Mouse (Mus musculus) MEL (cell line): ENCODE results near the gene Gm20388. TPM values are rescaled to one million over a fixed set of nuclear protein-coding genes. Genes with fewer than 3 reads are reported as not detected.

Experiments used
- DNase-seq: peaks from one replicate; pipeline ENCODE4 v3.0.0; 2011; ENCODE audit warnings: low read depth, low spot score
- H3K27ac ChIP-seq: 2 replicates; pipeline ENCODE4 v1.5.1; 2012; ENCODE audit warnings: low read depth, mild to moderate bottlenecking, control low read depth, low read length, moderate library complexity; ENCODE audit not compliant: control insufficient read depth
- H3K27me3 ChIP-seq, 2 experiments: fragments of 150-350 bp in 1 of 2; sonication (generic) in 1 of 2; 2 replicates each; pipeline ENCODE4 v1.6.1; 2012; ENCODE audit warnings: low read length in 2 of 2, mild to moderate bottlenecking in 2 of 2, improper control_type of control experiment in 1 of 2, moderate library complexity in 1 of 2; ENCODE audit not compliant: insufficient read depth in 2 of 2, control insufficient read depth in 1 of 2
- H3K36me3 ChIP-seq, 2 experiments: 2 replicates each; pipeline ENCODE4 v1.6.1; 2012 to 2014; ENCODE audit warnings: low read length in 2 of 2, improper control_type of control experiment in 1 of 2, inconsistent platforms in 1 of 2, mild to moderate bottlenecking in 1 of 2; ENCODE audit not compliant: insufficient read depth in 2 of 2, control insufficient read depth in 1 of 2
- H3K4me1 ChIP-seq, 2 experiments: fragments of 150-350 bp in 1 of 2; sonication (generic) in 1 of 2; 2 replicates each; pipeline ENCODE4 v1.6.1; 2012; ENCODE audit warnings: low read length in 2 of 2, improper control_type of control experiment in 1 of 2, mild to moderate bottlenecking in 1 of 2; ENCODE audit not compliant: insufficient read depth in 2 of 2, control insufficient read depth in 1 of 2
- H3K4me3 ChIP-seq, 2 experiments: fragments of 150-350 bp in 1 of 2; sonication (generic) in 1 of 2; 2 replicates each; pipeline ENCODE4 v1.5.1; 2012; ENCODE audit warnings: low read depth in 2 of 2, low read length in 2 of 2, mild to moderate bottlenecking in 2 of 2, moderate library complexity in 2 of 2, control low read depth in 1 of 2, improper control_type of control experiment in 1 of 2; ENCODE audit not compliant: control insufficient read depth in 1 of 2, insufficient read depth in 1 of 2
- H3K79me2 ChIP-seq: 2 replicates; pipeline ENCODE4 v1.6.1; 2012; ENCODE audit warnings: mild to moderate bottlenecking, low read length, moderate library complexity; ENCODE audit not compliant: control insufficient read depth, poor library complexity, insufficient read depth
- H3K9ac ChIP-seq: 2 replicates; pipeline ENCODE4 v1.6.1; 2012; ENCODE audit warnings: low read depth, mild to moderate bottlenecking, control low read depth, low read length, moderate library complexity; ENCODE audit not compliant: control insufficient read depth, poor library complexity, severe bottlenecking
- H3K9me3 ChIP-seq: fragments of 150-350 bp; sonication (generic); replicated peaks from 2 replicates; pipeline ENCODE4 v1.6.1; 2012; ENCODE audit warnings: mild to moderate bottlenecking, low read length, improper control_type of control experiment, moderate library complexity; ENCODE audit not compliant: insufficient read depth
- BHLHE40 ChIP-seq: IDR thresholded peaks from 2 replicates; pipeline ENCODE4 v1.6.1; 2012; ENCODE audit warnings: low read depth, mild to moderate bottlenecking, inconsistent platforms, low read length, improper control_type of control experiment, borderline replicate concordance
- CHD2 ChIP-seq: IDR thresholded peaks from 2 replicates; pipeline ENCODE4 v1.6.1; 2011; ENCODE audit warnings: low read length, improper control_type of control experiment
- E2F4 ChIP-seq: IDR thresholded peaks from 2 replicates; pipeline ENCODE4 v1.6.1; 2011; ENCODE audit warnings: low read depth, low read length, improper control_type of control experiment, borderline replicate concordance
- ELF1 ChIP-seq: IDR thresholded peaks from 2 replicates; pipeline ENCODE4 v1.6.1; 2014; ENCODE audit warnings: low read depth, mild to moderate bottlenecking, inconsistent platforms, low read length, improper control_type of control experiment, moderate library complexity
- HCFC1 ChIP-seq: IDR thresholded peaks from 2 replicates; pipeline ENCODE4 v1.6.1; 2012; ENCODE audit warnings: low read depth, mild to moderate bottlenecking, inconsistent platforms, low read length, improper control_type of control experiment, moderate library complexity
- JUND ChIP-seq: IDR thresholded peaks from 2 replicates; pipeline ENCODE4 v1.6.1; 2011; ENCODE audit warnings: low read depth, mild to moderate bottlenecking, improper control_type of control experiment, low read length
- MAFK ChIP-seq: IDR thresholded peaks from 2 replicates; pipeline ENCODE4 v1.6.1; 2011; ENCODE audit warnings: low read depth, mild to moderate bottlenecking, low read length, improper control_type of control experiment, borderline replicate concordance
- MXI1 ChIP-seq: IDR thresholded peaks from 2 replicates; pipeline ENCODE4 v1.6.1; 2011; ENCODE audit warnings: mild to moderate bottlenecking, low read depth, low read length, improper control_type of control experiment
- MYC ChIP-seq: IDR thresholded peaks from 2 replicates; pipeline ENCODE4 v1.6.1; 2011; ENCODE audit warnings: low read depth, mild to moderate bottlenecking, low read length, improper control_type of control experiment, moderate library complexity
- NRF1 ChIP-seq: IDR thresholded peaks from 2 replicates; pipeline ENCODE4 v1.6.1; 2014; ENCODE audit warnings: low read depth, mild to moderate bottlenecking, inconsistent platforms, low read length, improper control_type of control experiment, moderate library complexity; ENCODE audit not compliant: poor library complexity, insufficient read depth, severe bottlenecking
- POLR2A ChIP-seq, 2 experiments: IDR thresholded peaks; 2 replicates each; pipeline ENCODE4 v1.6.1; 2011 to 2012; ENCODE audit warnings: low read length in 2 of 2, mild to moderate bottlenecking in 2 of 2, control low read depth in 1 of 2, improper control_type of control experiment in 1 of 2, low read depth in 1 of 2, moderate library complexity in 1 of 2; ENCODE audit not compliant: control insufficient read depth in 1 of 2, insufficient read depth in 1 of 2, poor library complexity in 1 of 2
- POLR2AphosphoS2 ChIP-seq: IDR thresholded peaks from 2 replicates; pipeline ENCODE4 v1.6.1; 2011; ENCODE audit warnings: low read length, improper control_type of control experiment
- POLR2AphosphoS5 ChIP-seq: IDR thresholded peaks from 2 replicates; pipeline ENCODE4 v1.6.1; 2012; ENCODE audit warnings: low read depth, borderline replicate concordance, mild to moderate bottlenecking, inconsistent platforms, low read length, moderate library complexity, mixed read lengths
- RAD21 ChIP-seq: IDR thresholded peaks from 2 replicates; pipeline ENCODE4 v1.6.1; 2011; ENCODE audit warnings: mild to moderate bottlenecking, low read depth, low read length, improper control_type of control experiment
- SIN3A ChIP-seq: IDR thresholded peaks from 2 replicates; pipeline ENCODE4 v1.6.1; 2012; ENCODE audit warnings: low read length, improper control_type of control experiment, inconsistent platforms
- USF1 ChIP-seq: IDR thresholded peaks from 2 replicates; pipeline ENCODE4 v1.6.1; 2014; ENCODE audit warnings: low read depth, mild to moderate bottlenecking, inconsistent platforms, low read length, improper control_type of control experiment, moderate library complexity
- ZMIZ1 ChIP-seq: IDR thresholded peaks from 2 replicates; pipeline ENCODE4 v1.6.1; 2012; ENCODE audit warnings: low read depth, mild to moderate bottlenecking, inconsistent platforms, low read length, improper control_type of control experiment, moderate library complexity
- polyA plus RNA-seq, 2 experiments: library from polyadenylated mRNA; stranded (reverse) in 1 of 2; unstranded in 1 of 2; fragments of >175 nt in 1 of 2; fragments of >200 nt in 1 of 2; gene quantifications; 2 replicates each; pipeline versions ENCODE4 v1.2.1 to v1.2.4; 2012; ENCODE audit warnings: low replicate concordance in 2 of 2, low read depth in 1 of 2; ENCODE audit not compliant: insufficient read length in 2 of 2, insufficient read depth in 1 of 2, missing spikeins in 1 of 2
- total RNA-seq: library from RNA; depleted of rRNA; stranded (reverse); fragments of 300-350 nt; gene quantifications from 2 replicates; pipeline ENCODE4 v1.2.3, GENCODE M21; 2012

Gm20388 gene
- total and polyA plus RNA-seq, 3 experiments = 11.1 to 17.8 TPM; not detected in 1

GRCm38 (mm10) chr8:122586171-122586570, 2675.5 kb downstream of the Gm20388 start:
- TF ChIP-seq MAFK = no peak
- no peak for TF ChIP-seq BHLHE40
- no peak for TF ChIP-seq NRF1
- TF ChIP-seq POLR2AphosphoS5 = no peak
- no peak for TF ChIP-seq RAD21
- TF ChIP-seq MXI1 = no peak
- TF ChIP-seq POLR2AphosphoS2 = no peak
- TF ChIP-seq MYC = no peak
- TF ChIP-seq ZMIZ1 = no peak
- TF ChIP-seq JUND = no peak
- no peak for TF ChIP-seq E2F4
- no peak for TF ChIP-seq POLR2A (IDR thresholded peaks at IDR 0.05; ENCODE audit: control insufficient read depth in 1 of 2, insufficient read depth in 1 of 2, low read depth in 1 of 2, low read length in 2 of 2, poor library complexity in 1 of 2)
- no peak for TF ChIP-seq CHD2
- TF ChIP-seq SIN3A = no peak
- Histone ChIP-seq H3K9ac (no peak overlapping the region), H3K9me3 (no peaks in the 10 kb centered on the region), H3K4me1 (no peaks in the 10 kb centered on the region), H3K27me3 (no peaks in the 10 kb centered on the region), H3K27ac (no peak overlapping the region), H3K4me3 (no peak overlapping the region), H3K79me2 (no peaks in the 10 kb centered on the region), H3K36me3 (no peaks in the 10 kb centered on the region)
- DNase-seq = no peak

- Histone ChIP-seq H3K9ac (no peak overlapping the region), H3K9me3 (no peaks in the 10 kb centered on the region), H3K36me3 (no peaks in the 10 kb centered on the region), H3K27ac (no peak overlapping the region), H3K79me2 (no peaks in the 10 kb centered on the region), H3K4me1 (no peaks in the 10 kb centered on the region), H3K27me3 (no peaks in the 10 kb centered on the region)
- no peak for DNase-seq
- TF ChIP-seq POLR2A (IDR thresholded peaks at IDR 0.05; ENCODE audit: control insufficient read depth in 1 of 2, insufficient read depth in 1 of 2, low read depth in 1 of 2, low read length in 2 of 2, poor library complexity in 1 of 2) = no peak
- TF ChIP-seq JUND = no peak
- no peak for TF ChIP-seq SIN3A
- no peak for TF ChIP-seq POLR2AphosphoS5
- TF ChIP-seq ELF1 = no peak
- no peak for TF ChIP-seq USF1
- TF ChIP-seq POLR2AphosphoS2 = no peak
- no peak for TF ChIP-seq HCFC1
- no peak for TF ChIP-seq MAFK
- TF ChIP-seq, all 39 proteins: peak for 0
- no peak overlapping the region for H3K4me3 ChIP-seq
These were observed 2676.1 kb downstream of the Gm20388 start for GRCm38 (mm10) chr8:122586749-122587148.
